Mouse (Mus musculus) cerebellum, adult 2 months (tissue): ENCODE measurements around the gene Atp6v1b1.
A peak's percentile ranks its signal among the peaks of the same experiment; 100 is the strongest.

Experiments
- CTCF ChIP-seq: fragments of 200-500 bp; IDR thresholded peaks from 2 replicates; pipeline ENCODE4 v1.5.1; 2011; ENCODE audit warnings: low read depth, mild to moderate bottlenecking, control low read depth, low read length, moderate library complexity, borderline replicate concordance; ENCODE audit not compliant: insufficient read depth
- POLR2A ChIP-seq: fragments of 200-500 bp; IDR thresholded peaks from 2 replicates; pipeline ENCODE4 v1.6.1; 2011; ENCODE audit warnings: low read length, control low read depth, borderline replicate concordance; ENCODE audit not compliant: insufficient read depth

- TF ChIP-seq CTCF (peak; percentile 57; the same call in 1 of the 2 replicates), POLR2A (no peak)
Measured at GRCm38 (mm10) chr6:83693835-83694234, 49.0 kb upstream of the Atp6v1b1 start.
